Mouse (Mus musculus) ES-E14 (cell line): ENCODE measurements at regions not wholly inside any gene's neighbourhood (a gene's known extent, or its start where the extent isn't known, plus 50 kb on each side); places are given as distances from the start of the nearest gene placed in this dataset.

Experiments
- CHD2 ChIP-seq: IDR thresholded peaks from 2 replicates; pipeline ENCODE4 v1.6.1; 2014; ENCODE audit warnings: mild to moderate bottlenecking, low read depth, low read length, inconsistent platforms
- HCFC1 ChIP-seq: IDR thresholded peaks from 2 replicates; pipeline ENCODE4 v1.6.1; 2012; ENCODE audit warnings: low read length, inconsistent platforms, borderline replicate concordance; ENCODE audit not compliant: insufficient read depth
- MAFK ChIP-seq: IDR thresholded peaks from 2 replicates; pipeline ENCODE4 v1.6.1; 2014; ENCODE audit warnings: mild to moderate bottlenecking, low read depth, low read length, inconsistent platforms; ENCODE audit not compliant: insufficient read depth
- ZC3H11A ChIP-seq: IDR thresholded peaks from 2 replicates; pipeline ENCODE4 v1.6.1; 2012; ENCODE audit warnings: low read depth, mild to moderate bottlenecking, inconsistent platforms, low read length, borderline replicate concordance
- ZNF384 ChIP-seq: IDR thresholded peaks from 2 replicates; pipeline ENCODE4 v1.6.1; 2012; ENCODE audit warnings: low read depth, low read length, inconsistent platforms

GRCm38 (mm10) chr11:43989911-43990430 is 89.0 kb upstream of the Adra1b start:
- TF ChIP-seq CHD2 (no peak), MAFK (no peak), HCFC1 (no peak), ZC3H11A (no peak), ZNF384 (no peak)
